Mouse (Mus musculus): ENCODE measurements at regions not wholly inside any gene's neighbourhood (a gene's known extent, or its start where the extent isn't known, plus 50 kb on each side); places are given as distances from the start of the nearest gene placed in this dataset.
A peak's percentile ranks its signal among the peaks of the same experiment; 100 is the strongest.

GRCm38 (mm10) chr17:47092076-47092475, 81.7 kb upstream of the Ubr2 start:
- no peak overlapping the region for H3K9ac ChIP-seq (ENCODE audit: low read depth, low read length, severe bottlenecking)
- DNase-seq (ENCODE audit: low spot score) (no peak), ATAC-seq (ENCODE audit: low FRiP score, low read depth) (no peak)
- H3K4me3 ChIP-seq (replicated peaks; ENCODE audit: low read length), result no peak overlapping the region
- no peaks in the 10 kb centered on the region for H3K36me3 ChIP-seq (ENCODE audit: control insufficient read depth, insufficient read depth, low read length)
- H3K4me2 ChIP-seq (replicated peaks; ENCODE audit: low read depth, low read length, severe bottlenecking), result no peak overlapping the region
- 93% methylated on average over 9 of the region's 9 CpGs for WGBS
- no peak for TF ChIP-seq POLR2A (IDR thresholded peaks at IDR 0.05; ENCODE audit: borderline replicate concordance, extremely low read depth, insufficient read depth, insufficient read length)
- H3K4me1 ChIP-seq (ENCODE audit: control insufficient read depth, insufficient read depth, low read length), result no peaks in the 10 kb centered on the region
- no peaks in the 10 kb centered on the region for H3K27me3 ChIP-seq (ENCODE audit: control insufficient read depth, insufficient read depth, low read length)
- H3K27ac ChIP-seq (replicated peaks; ENCODE audit: low read depth, low read length), result no peak overlapping the region
- peaks cover 3% of the 10 kb centered on the region; the same call in 1 of the 2 replicates for H3K9me3 ChIP-seq (ENCODE audit: control insufficient read depth, low read length)

- DNase-seq (ENCODE audit: low spot score) (no peak), ATAC-seq (ENCODE audit: low FRiP score, low read depth) (no peak)
- TF ChIP-seq POLR2A (IDR thresholded peaks at IDR 0.05; ENCODE audit: borderline replicate concordance, extremely low read depth, insufficient read depth, insufficient read length), result no peak
- Histone ChIP-seq H3K9ac (ENCODE audit: low read depth, low read length, severe bottlenecking) (no peak overlapping the region), H3K4me3 (replicated peaks; ENCODE audit: low read length) (no peak overlapping the region), H3K4me2 (replicated peaks; ENCODE audit: low read depth, low read length, severe bottlenecking) (no peak overlapping the region), H3K27ac (replicated peaks; ENCODE audit: low read depth, low read length) (no peak overlapping the region), H3K27me3 (ENCODE audit: control insufficient read depth, insufficient read depth, low read length) (no peaks in the 10 kb centered on the region), H3K4me1 (ENCODE audit: control insufficient read depth, insufficient read depth, low read length) (no peaks in the 10 kb centered on the region), H3K9me3 (ENCODE audit: control insufficient read depth, low read length) (peaks cover 3% of the 10 kb centered on the region; the same call in 1 of the 2 replicates), H3K36me3 (ENCODE audit: control insufficient read depth, insufficient read depth, low read length) (no peaks in the 10 kb centered on the region)
- WGBS, result 88% methylated on average over 3 of the region's 3 CpGs
Observed at GRCm38 (mm10) chr17:47089769-47090168, 79.4 kb upstream of the Ubr2 start.

DNA sequence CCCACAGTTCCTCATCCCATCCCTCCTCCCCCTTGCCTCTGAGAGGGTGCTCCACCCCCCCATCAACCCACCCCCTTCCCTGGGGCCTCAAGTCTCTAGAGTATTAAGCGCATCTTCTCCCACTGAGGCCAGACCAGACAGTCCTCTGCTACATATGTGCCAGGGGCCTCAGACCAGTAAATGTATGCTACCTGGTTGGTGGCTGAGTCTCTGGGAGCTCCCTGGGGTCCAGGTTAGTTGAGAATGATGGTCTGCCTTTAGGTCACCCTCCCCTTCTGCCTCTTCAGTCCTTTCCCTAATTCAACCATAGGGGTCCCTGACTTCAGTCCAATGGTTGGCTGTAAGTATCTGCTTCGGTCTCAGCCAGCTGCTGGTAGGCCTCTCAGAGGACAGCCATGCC, 58.9 kb upstream of the Ubr2 start:
- H3K4me2 ChIP-seq (replicated peaks; ENCODE audit: low read depth, low read length, severe bottlenecking), result no peak overlapping the region

DNA sequence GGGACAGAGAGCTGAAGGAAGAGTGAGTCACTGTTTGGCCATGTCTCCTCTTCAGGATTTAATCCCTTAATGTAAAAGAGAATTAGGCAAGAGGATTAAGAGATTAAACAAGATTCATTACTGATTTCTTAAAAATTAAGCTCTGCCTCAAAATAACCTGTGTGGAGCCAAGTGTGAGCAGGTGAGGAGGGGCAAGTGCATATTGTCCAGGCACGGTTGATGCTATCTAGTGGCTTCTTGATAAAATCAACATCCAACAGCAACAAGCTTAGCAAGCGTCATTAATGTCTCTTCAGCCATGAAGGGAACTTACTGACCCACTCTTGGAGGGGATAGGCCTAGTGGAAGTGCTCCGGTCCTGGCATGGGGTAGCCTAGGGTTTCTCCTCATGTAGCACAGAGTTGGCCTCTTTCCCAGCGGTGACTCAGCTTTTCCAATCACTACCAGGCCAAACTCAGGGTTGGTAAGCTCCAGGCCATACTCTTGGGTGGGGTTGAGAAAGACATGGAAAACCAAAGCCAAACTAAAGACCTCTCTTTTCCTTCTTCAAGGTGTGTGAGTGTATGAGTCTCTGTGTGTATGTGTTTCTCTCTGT, 55.0 kb upstream of the Ubr2 start:
- whole genome bisulfite sequencing, result 79% methylated on average over 4 of the region's 4 CpGs
- DNase-seq (ENCODE audit: low spot score), result peak; percentile 15
- ATAC-seq (ENCODE audit: low FRiP score, low read depth), result no peak
- no peaks in the 10 kb centered on the region for H3K27me3 ChIP-seq (ENCODE audit: control insufficient read depth, insufficient read depth, low read length)
- H3K9ac ChIP-seq (ENCODE audit: low read depth, low read length, severe bottlenecking), result no peak overlapping the region
- H3K4me1 ChIP-seq (ENCODE audit: control insufficient read depth, insufficient read depth, low read length), result no peaks in the 10 kb centered on the region
- no peaks in the 10 kb centered on the region for H3K9me3 ChIP-seq (ENCODE audit: control insufficient read depth, low read length)
- no peaks in the 10 kb centered on the region for H3K36me3 ChIP-seq (ENCODE audit: control insufficient read depth, insufficient read depth, low read length)
- H3K4me2 ChIP-seq (replicated peaks; ENCODE audit: low read depth, low read length, severe bottlenecking), result no peak overlapping the region
- no peak overlapping the region for H3K27ac ChIP-seq (replicated peaks; ENCODE audit: low read depth, low read length)
- H3K4me3 ChIP-seq (replicated peaks; ENCODE audit: low read length), result no peak overlapping the region
- no peak for TF ChIP-seq POLR2A (IDR thresholded peaks at IDR 0.05; ENCODE audit: borderline replicate concordance, extremely low read depth, insufficient read depth, insufficient read length)

More for the DNA sequence above, 58.9 kb upstream of the Ubr2 start:
- no peak overlapping the region for H3K27ac ChIP-seq (replicated peaks; ENCODE audit: low read depth, low read length)
- no peaks in the 10 kb centered on the region for H3K36me3 ChIP-seq (ENCODE audit: control insufficient read depth, insufficient read depth, low read length)
- H3K9me3 ChIP-seq (ENCODE audit: control insufficient read depth, low read length), result no peaks in the 10 kb centered on the region
- TF ChIP-seq POLR2A (IDR thresholded peaks at IDR 0.05; ENCODE audit: borderline replicate concordance, extremely low read depth, insufficient read depth, insufficient read length), result no peak
- DNase-seq (ENCODE audit: low spot score) (no peak), ATAC-seq (ENCODE audit: low FRiP score, low read depth) (no peak)
- no peaks in the 10 kb centered on the region for H3K4me1 ChIP-seq (ENCODE audit: control insufficient read depth, insufficient read depth, low read length)
- 100% methylated on average over 2 of the region's 2 CpGs for WGBS
- no peak overlapping the region for H3K9ac ChIP-seq (ENCODE audit: low read depth, low read length, severe bottlenecking)
- no peak overlapping the region for H3K4me3 ChIP-seq (replicated peaks; ENCODE audit: low read length)
- H3K27me3 ChIP-seq (ENCODE audit: control insufficient read depth, insufficient read depth, low read length), result no peaks in the 10 kb centered on the region

DNA sequence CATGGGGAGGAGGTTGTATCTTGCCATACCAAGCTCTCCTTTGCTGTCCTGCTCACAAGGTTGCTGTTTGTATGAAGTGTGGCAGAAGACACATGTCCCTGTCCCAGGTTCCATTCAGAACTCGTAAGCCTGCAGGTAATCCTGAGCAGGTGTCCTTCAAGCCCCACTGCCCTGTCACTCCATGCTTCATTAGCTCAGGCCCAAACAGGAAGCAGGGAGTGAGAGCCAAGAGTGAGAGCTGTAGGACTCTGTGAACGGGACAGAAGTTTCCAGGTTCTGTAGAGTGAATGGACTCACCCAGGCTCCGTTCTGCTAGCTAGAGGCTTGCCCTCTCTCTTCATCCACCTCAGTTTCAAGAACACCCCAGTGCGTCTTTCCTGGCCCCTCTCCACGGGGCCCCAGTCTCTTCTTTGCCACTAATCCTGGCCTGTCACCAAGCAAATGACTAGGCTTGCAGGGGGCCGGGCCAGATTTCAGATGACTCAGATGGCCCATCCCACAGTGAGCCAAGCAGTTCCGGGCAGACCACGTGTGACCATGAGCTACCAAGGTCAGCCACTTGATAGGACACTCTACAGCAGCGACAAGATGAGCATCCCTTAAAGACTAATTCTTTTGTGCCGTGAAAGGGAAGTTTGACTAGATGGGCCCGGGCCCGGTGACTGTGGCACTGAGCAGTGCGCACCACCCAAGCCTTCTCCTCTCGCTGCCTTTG, 54.4 kb upstream of the Ubr2 start:
- no peak overlapping the region for H3K9ac ChIP-seq (ENCODE audit: low read depth, low read length, severe bottlenecking)
- H3K9me3 ChIP-seq (ENCODE audit: control insufficient read depth, low read length), result no peaks in the 10 kb centered on the region
- no peak overlapping the region for H3K4me3 ChIP-seq (replicated peaks; ENCODE audit: low read length)
- no peaks in the 10 kb centered on the region for H3K4me1 ChIP-seq (ENCODE audit: control insufficient read depth, insufficient read depth, low read length)
- ATAC-seq (ENCODE audit: low FRiP score, low read depth), result no peak
- H3K27me3 ChIP-seq (ENCODE audit: control insufficient read depth, insufficient read depth, low read length), result no peaks in the 10 kb centered on the region
- no peak overlapping the region for H3K27ac ChIP-seq (replicated peaks; ENCODE audit: low read depth, low read length)
- no peaks in the 10 kb centered on the region for H3K36me3 ChIP-seq (ENCODE audit: control insufficient read depth, insufficient read depth, low read length)
- no peak for TF ChIP-seq POLR2A (IDR thresholded peaks at IDR 0.05; ENCODE audit: borderline replicate concordance, extremely low read depth, insufficient read depth, insufficient read length)
- H3K4me2 ChIP-seq (replicated peaks; ENCODE audit: low read depth, low read length, severe bottlenecking), result no peak overlapping the region
- DNase-seq (ENCODE audit: low spot score), result no peak
- WGBS, result 82% methylated on average over 14 of the region's 14 CpGs
